In genomic region chr7:136501094-136501493, GRCm38 (mm10) we compare ENCODE assay signal across 23 mouse cellular contexts.
DNase-seq lines count a peak whose midpoint lies in the region; ATAC-seq lines count a peak whose summit lies in the region.
"Had no signal": no experiment of that assay in that cellular context is flagged by ENCODE, and none has a peak within 500 bp of the region (broad histone marks: within the 10 kb centered on the region; RNA-seq: fewer than 3 reads in every experiment).

No protein-coding gene starts in this region.

- ATAC-seq in forebrain, embryonic 14.5 days, result no peak
- no peak for ATAC-seq in forebrain, embryonic 13.5 days
- no peak for ATAC-seq in hindbrain, embryonic 13.5 days (ENCODE audit: low FRiP score)
- no peak for ATAC-seq in limb, embryonic 13.5 days (ENCODE audit: low FRiP score, low read depth)
- ATAC-seq in neural tube, embryonic 14.5 days (ENCODE audit: low read depth), result no peak
- no peak for ATAC-seq in megakaryocyte progenitor cell, adult 5-6 weeks (replicated peaks; ENCODE audit: poor library complexity)
- ATAC-seq: CD4-positive, CD25-positive, alpha-beta regulatory T cell, adult 4 months had no signal

- no peaks in the 10 kb centered on the region for H3K9me3 ChIP-seq in forebrain, embryonic 14.5 days (replicated peaks; ENCODE audit: control insufficient read depth, low read length)
- H3K9me3 ChIP-seq in forebrain, embryonic 13.5 days (replicated peaks), result no peaks in the 10 kb centered on the region
- H3K9me3 ChIP-seq in hindbrain, embryonic 13.5 days, result no peaks in the 10 kb centered on the region
- no peaks in the 10 kb centered on the region for H3K9me3 ChIP-seq in limb, embryonic 13.5 days
- no peaks in the 10 kb centered on the region for H3K9me3 ChIP-seq in neural tube, embryonic 14.5 days (ENCODE audit: control insufficient read depth, low read length)
- H3K9me3 ChIP-seq: embryonic facial prominence, embryonic 13.5 days; heart, embryonic 13.5 days; midbrain, embryonic 12.5 days had no signal

- no peak overlapping the region for H3K9ac ChIP-seq in forebrain, embryonic 14.5 days (ENCODE audit: low read length)
- no peak overlapping the region for H3K9ac ChIP-seq in forebrain, embryonic 13.5 days
- H3K9ac ChIP-seq in hindbrain, embryonic 13.5 days, result peak overlapping the region; percentile 15; the same call in 1 of the 2 replicates
- no peak overlapping the region for H3K9ac ChIP-seq in limb, embryonic 13.5 days
- no peak overlapping the region for H3K9ac ChIP-seq in neural tube, embryonic 14.5 days (replicated peaks; ENCODE audit: low read depth, low read length)
- H3K9ac ChIP-seq: embryonic facial prominence, embryonic 13.5 days; heart, embryonic 13.5 days; midbrain, embryonic 12.5 days had no signal

- H3K4me1 ChIP-seq in forebrain, embryonic 14.5 days (ENCODE audit: control insufficient read depth, insufficient read depth, low read length), result peaks cover 24% of the 10 kb centered on the region
- H3K4me1 ChIP-seq in forebrain, embryonic 13.5 days, result peaks cover 60% of the 10 kb centered on the region
- peaks cover 72% of the 10 kb centered on the region for H3K4me1 ChIP-seq in hindbrain, embryonic 13.5 days (replicated peaks)
- H3K4me1 ChIP-seq in limb, embryonic 13.5 days, result peaks cover 70% of the 10 kb centered on the region
- H3K4me1 ChIP-seq in neural tube, embryonic 14.5 days (ENCODE audit: control insufficient read depth, insufficient read depth, low read length), result peaks cover 39% of the 10 kb centered on the region

- peak; percentile 32 for DNase-seq in forebrain, embryonic 14.5 days (ENCODE audit: low spot score)
- no peak for DNase-seq in embryo, embryonic 9.5 days (ENCODE audit: extremely low spot score)
- DNase-seq: adrenal gland, postnatal 25 days; cerebellum, adult 9-10 months; gastrocnemius, postnatal 36 days; heart, adult 2 months; heart, postnatal 14 days; kidney, adult 11 months; kidney, postnatal 4 days; layer of hippocampus, adult 9-11 months; right cerebral cortex, postnatal 14 days had no signal

- no peak overlapping the region for H3K27ac ChIP-seq in forebrain, embryonic 14.5 days (ENCODE audit: low read depth, low read length)
- no peak overlapping the region for H3K27ac ChIP-seq in forebrain, embryonic 13.5 days
- peak overlapping the region; percentile 77 for H3K27ac ChIP-seq in hindbrain, embryonic 13.5 days
- peak overlapping the region; percentile 17; the same call in 1 of the 2 replicates for H3K27ac ChIP-seq in limb, embryonic 13.5 days
- H3K27ac ChIP-seq in neural tube, embryonic 14.5 days (ENCODE audit: low read depth, low read length), result peak overlapping the region; percentile 63
- H3K27ac ChIP-seq: embryonic facial prominence, embryonic 13.5 days; heart, adult 2 months; left cerebral cortex, adult 2 months; macrophage had no signal

- no peak overlapping the region for H3K4me3 ChIP-seq in forebrain, embryonic 14.5 days (ENCODE audit: low read depth, low read length)
- no peak overlapping the region for H3K4me3 ChIP-seq in forebrain, embryonic 13.5 days
- no peak overlapping the region for H3K4me3 ChIP-seq in hindbrain, embryonic 13.5 days
- no peak overlapping the region for H3K4me3 ChIP-seq in limb, embryonic 13.5 days
- H3K4me3 ChIP-seq in neural tube, embryonic 14.5 days (ENCODE audit: low read depth, low read length), result no peak overlapping the region
- H3K4me3 ChIP-seq: embryonic facial prominence, embryonic 13.5 days; erythroblast, embryonic 14.5 days; heart, adult 2 months; heart, embryonic 13.5 days; left cerebral cortex, adult 2 months; midbrain, embryonic 12.5 days had no signal

- H3K4me2 ChIP-seq in forebrain, embryonic 14.5 days (ENCODE audit: low read length), result no peak overlapping the region
- H3K4me2 ChIP-seq in forebrain, embryonic 13.5 days, result no peak overlapping the region
- H3K4me2 ChIP-seq in hindbrain, embryonic 13.5 days, result no peak overlapping the region
- H3K4me2 ChIP-seq in limb, embryonic 13.5 days (replicated peaks), result no peak overlapping the region
- no peak overlapping the region for H3K4me2 ChIP-seq in neural tube, embryonic 14.5 days (ENCODE audit: low read depth, low read length)
- H3K4me2 ChIP-seq: embryonic facial prominence, embryonic 13.5 days; heart, embryonic 13.5 days; midbrain, embryonic 12.5 days had no signal

- WGBS in forebrain, embryonic 14.5 days, result 84% methylated on average over 7 of the region's 7 CpGs
- WGBS in forebrain, embryonic 13.5 days, result 83% methylated on average over 7 of the region's 7 CpGs
- 81% methylated on average over 7 of the region's 7 CpGs for WGBS in hindbrain, embryonic 13.5 days
- WGBS in limb, embryonic 13.5 days, result 89% methylated on average over 7 of the region's 7 CpGs
- WGBS in neural tube, embryonic 14.5 days, result 81% methylated on average over 7 of the region's 7 CpGs

- H3K36me3 ChIP-seq in forebrain, embryonic 14.5 days (ENCODE audit: control insufficient read depth, insufficient read depth, low read length), result no peaks in the 10 kb centered on the region
- H3K36me3 ChIP-seq in forebrain, embryonic 13.5 days (ENCODE audit: poor library complexity, severe bottlenecking), result no peaks in the 10 kb centered on the region
- H3K36me3 ChIP-seq in hindbrain, embryonic 13.5 days, result no peaks in the 10 kb centered on the region
- H3K36me3 ChIP-seq in limb, embryonic 13.5 days, result no peaks in the 10 kb centered on the region
- H3K36me3 ChIP-seq in neural tube, embryonic 14.5 days (ENCODE audit: control insufficient read depth, insufficient read depth, low read length), result no peaks in the 10 kb centered on the region
- H3K36me3 ChIP-seq: embryonic facial prominence, embryonic 13.5 days; heart, embryonic 13.5 days; midbrain, embryonic 12.5 days had no signal

- peaks cover 31% of the 10 kb centered on the region for H3K27me3 ChIP-seq in forebrain, embryonic 14.5 days (replicated peaks; ENCODE audit: control insufficient read depth, insufficient read depth, low read length)
- peaks cover 63% of the 10 kb centered on the region for H3K27me3 ChIP-seq in forebrain, embryonic 13.5 days
- peaks cover 4% of the 10 kb centered on the region; the same call in 1 of the 2 replicates for H3K27me3 ChIP-seq in hindbrain, embryonic 13.5 days
- peaks cover 12% of the 10 kb centered on the region; the same call in 1 of the 2 replicates for H3K27me3 ChIP-seq in limb, embryonic 13.5 days
- H3K27me3 ChIP-seq in neural tube, embryonic 14.5 days (ENCODE audit: control insufficient read depth, insufficient read depth, low read length), result no peaks in the 10 kb centered on the region

Comparison
In these comparisons a context has a peak if more than half of its experiments do, and no peak if none do; other contexts are left out.
1. H3K27ac ChIP-seq: peak in hindbrain, embryonic 13.5 days (single experiment), limb, embryonic 13.5 days (single experiment) and neural tube, embryonic 14.5 days (single experiment); none in forebrain, embryonic 14.5 days (single experiment) and forebrain, embryonic 13.5 days (single experiment).